Mouse (Mus musculus) midbrain, embryonic 14.5 days (tissue): ENCODE measurements at regions not wholly inside any gene's neighbourhood (a gene's known extent, or its start where the extent isn't known, plus 50 kb on each side); places are given as distances from the start of the nearest gene placed in this dataset.

ENCODE experiments used
- ATAC-seq: fragments of 200-750 bp; cut with Nextera tagmentation; 2 replicates; pipeline ENCODE4 v1.8.0; 2017; ENCODE audit warnings: moderate number of reproducible peaks, moderate library complexity; ENCODE audit not compliant: low FRiP score, low TSS enrichment
- DNase-seq: peaks from one replicate; pipeline ENCODE4 v3.0.0-alpha.2; 2015
- H3K27ac ChIP-seq: fragments of 300-500 bp; sonication (generic); replicated peaks from 2 replicates; pipeline ENCODE4 v1.5.1; 2014; ENCODE audit warnings: mild to moderate bottlenecking, low read depth, low read length, moderate library complexity
- H3K27me3 ChIP-seq: fragments of 300-500 bp; sonication (generic); 2 replicates; pipeline ENCODE4 v1.6.1; 2014; ENCODE audit warnings: low read length, control low read depth, mixed read lengths; ENCODE audit not compliant: control insufficient read depth, insufficient read depth
- H3K36me3 ChIP-seq: fragments of 300-500 bp; sonication (generic); 2 replicates; pipeline ENCODE4 v1.6.1; 2014; ENCODE audit warnings: low read length, control low read depth; ENCODE audit not compliant: control insufficient read depth, insufficient read depth
- H3K4me1 ChIP-seq: fragments of 300-500 bp; sonication (generic); 2 replicates; pipeline ENCODE4 v1.6.1; 2014; ENCODE audit warnings: mild to moderate bottlenecking, antibody characterized with exemption, low read length, control low read depth; ENCODE audit not compliant: control insufficient read depth, insufficient read depth
- H3K4me2 ChIP-seq: fragments of 300-500 bp; sonication (generic); 2 replicates; pipeline ENCODE4 v1.6.1; 2014; ENCODE audit warnings: mild to moderate bottlenecking, low read length, moderate library complexity
- H3K4me3 ChIP-seq: fragments of 300-500 bp; sonication (generic); replicated peaks from 2 replicates; pipeline ENCODE4 v1.5.1; 2014; ENCODE audit warnings: low read depth, low read length
- H3K9ac ChIP-seq: fragments of 300-500 bp; sonication (generic); replicated peaks from 2 replicates; pipeline ENCODE4 v1.6.1; 2014; ENCODE audit warnings: mild to moderate bottlenecking, low read length, moderate library complexity
- H3K9me3 ChIP-seq: fragments of 300-500 bp; sonication (generic); 2 replicates; pipeline ENCODE4 v1.6.1; 2016; ENCODE audit warnings: low read length, control low read depth, mixed read lengths; ENCODE audit not compliant: control insufficient read depth
- WGBS: fragments of 180-500 bp; shearing (Covaris S2); extraction: QIAGEN DNeasy Blood & Tissue Kit; methylation state at CpG from one replicate; pipeline ENCODE4 v1.1.7; 2014; 5-methylcytosine and 5-hydroxymethylcytosine counted together

DNA sequence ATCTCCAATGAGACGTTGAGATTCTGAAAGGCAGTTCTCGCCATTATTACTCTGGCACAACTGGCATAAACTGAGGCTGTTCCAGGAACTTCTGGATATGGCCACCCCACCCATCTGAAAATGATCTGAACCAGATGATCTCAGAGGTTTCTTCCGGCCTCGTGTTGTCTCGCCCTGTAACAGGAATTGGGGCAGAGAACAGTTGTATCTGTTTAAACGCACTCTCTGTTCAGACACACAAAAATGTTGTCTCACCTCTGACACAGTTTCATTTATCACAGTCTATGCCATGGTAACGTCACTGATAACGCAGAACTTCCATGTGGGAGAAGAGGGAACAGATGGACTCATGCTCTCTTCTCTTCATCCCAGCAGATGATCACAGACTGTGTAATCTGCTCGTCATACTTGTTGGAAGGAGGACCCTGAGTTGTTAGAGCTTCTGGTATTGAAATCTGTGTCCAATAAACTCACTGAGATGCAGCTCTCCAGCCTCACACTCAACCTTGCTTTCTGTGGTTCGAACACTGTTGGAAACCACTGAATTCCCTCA lies 63.9 kb upstream of the Sv2b start:
- Histone ChIP-seq H3K4me1 (no peaks in the 10 kb centered on the region), H3K4me3 (no peak overlapping the region), H3K4me2 (no peak overlapping the region), H3K27ac (no peak overlapping the region), H3K27me3 (no peaks in the 10 kb centered on the region), H3K9me3 (no peaks in the 10 kb centered on the region), H3K9ac (no peak overlapping the region), H3K36me3 (no peaks in the 10 kb centered on the region)
- DNase-seq (no peak), ATAC-seq (no peak)
- 84% methylated on average over 10 of the region's 10 CpGs for WGBS

DNA sequence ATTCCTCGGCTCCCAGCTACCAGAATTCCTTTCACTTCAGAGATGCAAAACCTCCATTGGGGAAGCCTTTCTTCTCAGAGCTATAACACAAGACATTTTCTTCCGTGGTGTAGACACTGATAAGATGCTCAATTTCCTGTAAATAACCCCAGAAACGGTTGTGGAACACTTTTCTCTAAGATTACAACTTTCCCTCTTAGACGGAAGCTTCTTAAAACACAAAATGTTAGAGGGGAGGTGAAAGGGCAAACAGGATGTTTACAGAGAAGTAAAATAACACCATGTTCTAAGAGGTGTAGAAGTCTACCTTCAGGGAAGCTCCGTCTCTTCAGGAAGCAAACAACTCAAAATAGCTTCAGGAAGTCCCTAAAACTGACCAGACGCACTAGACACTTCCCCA lies 65.4 kb upstream of the Sv2b start:
- Histone ChIP-seq H3K27ac (no peak overlapping the region), H3K4me2 (no peak overlapping the region), H3K9ac (no peak overlapping the region), H3K9me3 (no peaks in the 10 kb centered on the region), H3K4me3 (no peak overlapping the region), H3K27me3 (no peaks in the 10 kb centered on the region), H3K4me1 (no peaks in the 10 kb centered on the region), H3K36me3 (no peaks in the 10 kb centered on the region)
- ATAC-seq (no peak), DNase-seq (no peak)
- WGBS: 86% methylated on average over 6 of the region's 6 CpGs

DNA sequence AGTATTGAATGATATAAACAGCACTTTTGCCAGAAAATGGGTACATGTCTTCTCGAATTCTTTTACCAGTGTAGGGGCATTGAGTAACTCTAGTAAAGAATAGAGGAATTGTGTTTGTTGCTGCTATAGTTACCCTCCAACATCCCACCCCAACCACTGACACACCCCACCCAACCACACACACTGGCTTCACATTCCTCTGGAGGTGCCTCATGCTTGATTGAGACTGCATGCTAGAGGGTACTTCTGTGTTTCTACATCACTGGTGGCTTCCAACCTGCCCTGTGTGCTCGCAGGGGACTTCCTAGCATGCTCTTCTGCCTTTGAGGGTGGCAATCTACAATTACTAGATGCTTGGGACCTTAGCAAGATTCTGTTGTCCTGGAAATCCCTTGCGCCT lies 70.5 kb upstream of the Sv2b start:
- Histone ChIP-seq H3K9me3 (no peaks in the 10 kb centered on the region), H3K27me3 (no peaks in the 10 kb centered on the region), H3K4me2 (no peak overlapping the region), H3K4me1 (no peaks in the 10 kb centered on the region), H3K27ac (no peak overlapping the region), H3K36me3 (no peaks in the 10 kb centered on the region), H3K9ac (no peak overlapping the region), H3K4me3 (no peak overlapping the region)
- ATAC-seq (no peak), DNase-seq (no peak)
- WGBS: 89% methylated on average over 3 of the region's 3 CpGs

DNA sequence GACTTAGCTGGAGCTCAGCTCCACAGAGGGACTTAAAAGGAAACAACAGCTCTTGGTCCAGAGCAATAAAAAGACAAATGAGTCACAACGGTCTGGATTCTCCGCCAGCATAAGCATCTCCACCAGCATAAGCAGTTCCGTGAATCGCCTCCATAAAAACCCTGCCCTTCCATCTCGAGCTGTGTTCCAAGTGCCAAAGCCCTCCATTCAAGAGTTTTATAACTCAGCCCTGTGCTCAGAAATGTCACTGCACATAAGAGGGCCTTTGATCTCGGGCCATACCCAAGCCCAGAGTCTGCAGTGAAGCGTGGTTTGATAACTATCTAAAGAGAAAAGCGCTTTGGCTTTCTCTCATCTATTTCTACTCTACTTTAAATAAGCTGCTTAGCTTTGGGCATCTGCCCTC lies 70.8 kb upstream of the Akap13 start:
- Histone ChIP-seq H3K27ac (no peak overlapping the region), H3K4me3 (no peak overlapping the region), H3K27me3 (no peaks in the 10 kb centered on the region), H3K36me3 (no peaks in the 10 kb centered on the region), H3K4me1 (no peaks in the 10 kb centered on the region), H3K9me3 (no peaks in the 10 kb centered on the region), H3K4me2 (no peak overlapping the region), H3K9ac (no peak overlapping the region)
- 20% methylated on average over 8 of the region's 8 CpGs for WGBS
- ATAC-seq (no peak), DNase-seq (peak; percentile 51)

DNA sequence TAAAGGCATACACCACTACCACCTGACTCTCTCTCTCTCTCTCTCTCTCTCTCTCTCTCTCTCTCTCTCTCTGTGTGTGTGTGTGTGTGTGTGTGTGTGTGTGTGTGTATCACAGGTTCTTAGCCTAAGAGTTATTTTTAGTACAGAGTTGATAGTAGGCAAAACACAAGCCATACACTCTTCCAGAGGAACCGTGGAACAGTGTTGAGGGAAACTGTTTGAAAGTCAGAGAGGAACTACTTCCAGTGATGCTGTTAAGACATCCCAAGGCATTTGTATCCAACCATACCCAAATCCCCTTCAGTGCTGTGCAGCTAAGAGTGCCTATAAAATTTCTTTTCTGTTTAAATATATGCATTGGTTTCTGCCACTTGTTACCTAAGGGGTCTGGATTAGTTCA lies 68.3 kb upstream of the Akap13 start:
- H3K4me3 ChIP-seq: no peak overlapping the region
- no peaks in the 10 kb centered on the region for H3K36me3 ChIP-seq
- ATAC-seq (no peak), DNase-seq (no peak)
- H3K9me3 ChIP-seq: no peaks in the 10 kb centered on the region
- no peak overlapping the region for H3K4me2 ChIP-seq
- H3K9ac ChIP-seq: no peak overlapping the region
- no peaks in the 10 kb centered on the region for H3K27me3 ChIP-seq
- no peaks in the 10 kb centered on the region for H3K4me1 ChIP-seq
- whole genome bisulfite sequencing: 97% methylated on average over 1 of the region's 1 CpGs
- H3K27ac ChIP-seq: no peak overlapping the region

DNA sequence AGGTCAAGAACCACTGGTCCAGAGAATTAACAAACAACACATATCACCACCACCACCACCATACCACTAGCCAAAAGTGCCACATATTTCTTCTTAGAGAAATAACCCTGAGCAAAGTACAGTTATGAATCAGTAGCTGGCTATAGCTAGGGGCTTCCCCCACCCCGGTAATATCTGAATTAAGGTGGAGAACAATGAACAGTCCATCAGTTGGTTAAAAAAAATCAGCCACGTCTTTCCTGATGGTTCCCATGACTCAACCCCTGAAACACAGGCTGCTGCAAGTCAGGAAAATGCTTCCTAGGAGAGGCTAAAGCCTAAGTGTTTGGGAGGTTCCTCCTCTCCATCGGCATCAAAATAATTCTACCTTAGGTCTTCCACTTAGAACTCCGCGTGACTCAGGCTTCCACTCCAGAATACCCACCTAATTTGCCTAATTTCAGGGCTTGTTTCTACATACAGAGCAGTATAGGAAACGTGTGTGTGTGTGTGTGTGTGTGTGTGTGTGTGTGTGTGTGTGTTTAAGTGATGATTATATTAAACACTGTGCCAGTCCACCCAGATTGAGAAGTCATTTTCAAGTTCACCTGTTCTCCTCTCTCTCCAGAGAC lies 67.4 kb upstream of the Akap13 start:
- 81% methylated on average over 6 of the region's 6 CpGs for WGBS
- no peak overlapping the region for H3K27ac ChIP-seq
- H3K4me3 ChIP-seq: no peak overlapping the region
- no peaks in the 10 kb centered on the region for H3K27me3 ChIP-seq
- no peaks in the 10 kb centered on the region for H3K36me3 ChIP-seq
- ATAC-seq (no peak), DNase-seq (no peak)
- no peak overlapping the region for H3K4me2 ChIP-seq
- no peak overlapping the region for H3K9ac ChIP-seq
- H3K9me3 ChIP-seq: no peaks in the 10 kb centered on the region
- H3K4me1 ChIP-seq: no peaks in the 10 kb centered on the region

DNA sequence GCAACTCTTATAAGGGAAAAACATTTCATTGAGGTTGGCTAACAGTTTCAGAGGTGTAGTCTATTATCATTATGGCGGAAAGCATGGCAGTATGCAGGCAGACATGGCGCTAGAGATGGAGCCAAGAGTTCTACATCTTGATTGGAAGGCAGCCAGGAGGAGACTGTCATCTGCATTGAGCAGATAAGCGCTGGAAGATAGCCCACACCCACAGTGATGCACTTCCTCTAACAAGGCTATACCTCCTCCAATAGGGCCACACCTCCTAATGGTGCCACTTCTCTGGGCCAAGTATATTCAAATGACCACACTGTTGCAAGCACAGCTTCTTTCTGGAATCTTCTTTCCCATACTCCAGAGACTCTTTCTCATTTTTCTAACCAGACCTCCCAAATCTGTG lies 65.2 kb upstream of the Akap13 start:
- no peaks in the 10 kb centered on the region for H3K4me1 ChIP-seq
- no peaks in the 10 kb centered on the region for H3K9me3 ChIP-seq
- H3K9ac ChIP-seq: no peak overlapping the region
- 91% methylated on average over 3 of the region's 3 CpGs for WGBS
- ATAC-seq (no peak), DNase-seq (no peak)
- no peak overlapping the region for H3K27ac ChIP-seq
- H3K36me3 ChIP-seq: no peaks in the 10 kb centered on the region
- no peak overlapping the region for H3K4me3 ChIP-seq
- H3K27me3 ChIP-seq: no peaks in the 10 kb centered on the region
- no peak overlapping the region for H3K4me2 ChIP-seq

DNA sequence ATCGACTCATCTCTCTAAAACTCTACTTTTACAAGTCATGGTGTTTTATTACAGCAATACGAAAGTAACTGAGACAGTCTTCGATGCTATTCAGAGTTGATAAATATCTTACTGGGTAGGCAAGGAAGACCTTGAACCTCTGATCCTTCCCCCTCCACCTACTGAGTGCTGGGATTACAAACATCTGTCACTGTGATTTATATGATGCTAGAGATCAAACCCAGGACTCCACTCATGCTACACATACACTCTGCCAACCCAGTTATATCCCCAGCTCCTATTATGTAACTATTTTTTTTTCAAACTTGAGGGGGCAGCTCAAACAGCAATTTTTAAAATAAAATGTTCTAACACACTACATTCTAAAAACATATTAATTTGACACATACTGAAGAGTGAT lies 62.6 kb upstream of the Akap13 start:
- Histone ChIP-seq H3K4me2 (no peak overlapping the region), H3K27ac (no peak overlapping the region), H3K4me1 (no peaks in the 10 kb centered on the region), H3K9ac (no peak overlapping the region), H3K9me3 (no peaks in the 10 kb centered on the region), H3K36me3 (no peaks in the 10 kb centered on the region), H3K27me3 (no peaks in the 10 kb centered on the region), H3K4me3 (no peak overlapping the region)
- ATAC-seq (no peak), DNase-seq (no peak)
- WGBS: 88% methylated on average over 3 of the region's 3 CpGs

DNA sequence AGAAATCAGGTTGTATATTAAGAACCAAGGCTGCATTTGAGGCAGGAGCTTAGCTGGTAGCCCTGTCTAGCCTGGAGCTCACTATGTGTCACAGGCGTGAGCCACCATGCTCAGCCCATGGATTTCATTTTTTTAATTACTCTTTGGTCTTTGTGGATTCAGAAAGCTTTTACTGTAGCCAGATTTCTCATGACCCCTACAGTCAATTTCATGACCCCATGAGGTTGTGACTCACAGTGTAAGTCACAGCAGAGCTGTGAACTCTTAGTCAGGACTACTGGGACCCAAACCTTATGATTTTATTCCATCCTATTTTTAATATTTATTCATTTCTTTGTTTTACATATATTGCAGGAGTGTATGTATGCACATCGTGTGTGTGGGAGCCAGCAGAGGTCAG lies 61.9 kb upstream of the Akap13 start:
- no peaks in the 10 kb centered on the region for H3K4me1 ChIP-seq
- no peak overlapping the region for H3K4me2 ChIP-seq
- no peak overlapping the region for H3K27ac ChIP-seq
- DNase-seq (no peak), ATAC-seq (no peak)
- no peaks in the 10 kb centered on the region for H3K9me3 ChIP-seq
- H3K36me3 ChIP-seq: no peaks in the 10 kb centered on the region
- no peaks in the 10 kb centered on the region for H3K27me3 ChIP-seq
- 87% methylated on average over 2 of the region's 2 CpGs for WGBS
- H3K4me3 ChIP-seq: no peak overlapping the region
- no peak overlapping the region for H3K9ac ChIP-seq
